Mouse (Mus musculus) heart, embryonic 11.5 days (tissue): ENCODE measurements around the gene Mest. TPM values are rescaled to one million over a fixed set of nuclear protein-coding genes. Genes with fewer than 3 reads are reported as not detected.

ENCODE experiments used
- ATAC-seq: fragments of 200-750 bp; cut with Nextera tagmentation; replicated peaks from 2 replicates; pipeline ENCODE4 v1.8.0; 2017; ENCODE audit warnings: moderate library complexity; ENCODE audit not compliant: insufficient number of reproducible peaks, low FRiP score, low TSS enrichment
- H3K27ac ChIP-seq: fragments of 300-500 bp; sonication (generic); 2 replicates; pipeline ENCODE4 v1.5.1; 2014; ENCODE audit warnings: mild to moderate bottlenecking, low read depth, low read length
- H3K27me3 ChIP-seq: fragments of 300-500 bp; sonication (generic); 2 replicates; pipeline ENCODE4 v1.6.1; 2014; ENCODE audit warnings: mild to moderate bottlenecking, low read length, mixed read lengths; ENCODE audit not compliant: control insufficient read depth, insufficient read depth
- H3K36me3 ChIP-seq: fragments of 300-500 bp; sonication (generic); 2 replicates; pipeline ENCODE4 v1.6.1; 2014; ENCODE audit warnings: mild to moderate bottlenecking, low read length, moderate library complexity, mixed read lengths; ENCODE audit not compliant: control insufficient read depth, insufficient read depth
- H3K4me1 ChIP-seq: fragments of 300-500 bp; sonication (generic); 2 replicates; pipeline ENCODE4 v1.6.1; 2014; ENCODE audit warnings: low read length; ENCODE audit not compliant: control insufficient read depth, insufficient read depth
- H3K4me2 ChIP-seq: fragments of 300-500 bp; sonication (generic); 2 replicates; pipeline ENCODE4 v1.6.1; 2014; ENCODE audit warnings: mild to moderate bottlenecking, moderate library complexity
- H3K4me3 ChIP-seq: fragments of 300-500 bp; sonication (generic); 2 replicates; pipeline ENCODE4 v1.5.1; 2014; ENCODE audit warnings: low read depth, low read length
- H3K9ac ChIP-seq: fragments of 300-500 bp; sonication (generic); 2 replicates; pipeline ENCODE4 v1.6.1; 2014; ENCODE audit warnings: mild to moderate bottlenecking, low read depth, low read length, moderate library complexity
- H3K9me3 ChIP-seq: fragments of 300-500 bp; sonication (generic); replicated peaks from 2 replicates; pipeline ENCODE4 v1.6.1; 2016; ENCODE audit warnings: low read length; ENCODE audit not compliant: control insufficient read depth
- WGBS: fragments of 180-500 bp; shearing (Covaris S2); extraction: QIAGEN DNeasy Blood & Tissue Kit; methylation state at CpG from one replicate; pipeline ENCODE4 v1.1.7; 2014; ENCODE audit not compliant: insufficient replicate concordance; 5-methylcytosine and 5-hydroxymethylcytosine counted together
- polyA plus RNA-seq: library from polyadenylated mRNA; unstranded; fragments of >200 nt; fragmentation: Nextera tagmentation; extraction: Ambion mirVana; gene quantifications from 2 replicates; pipeline ENCODE4 v1.2.1, GENCODE M21; 2014

Mest gene
- polyA plus RNA-seq, 1 experiment from 2014 or later: 4,075 TPM

DNA sequence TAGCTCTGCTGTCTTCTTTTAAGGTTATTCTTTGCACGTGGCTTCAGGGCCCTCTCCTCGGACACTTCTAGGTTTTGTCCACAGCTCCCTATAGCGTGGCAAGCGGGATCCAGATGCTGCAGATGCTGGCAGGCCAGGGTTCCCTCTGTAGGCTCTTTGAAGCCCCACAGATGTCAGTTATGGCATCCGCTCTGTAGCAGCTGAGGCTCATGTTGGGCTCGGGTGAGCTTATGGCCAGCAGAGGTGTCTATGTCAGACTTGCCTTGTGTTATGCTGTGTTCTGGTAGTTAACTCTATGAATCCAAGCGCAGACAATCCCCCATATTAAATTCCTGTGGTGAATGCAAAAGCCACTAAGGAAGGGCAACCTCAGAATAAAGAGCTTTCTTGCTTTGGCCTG, 42.9 kb upstream of the Mest start:
- H3K4me1 ChIP-seq: peaks cover 21% of the 10 kb centered on the region

DNA sequence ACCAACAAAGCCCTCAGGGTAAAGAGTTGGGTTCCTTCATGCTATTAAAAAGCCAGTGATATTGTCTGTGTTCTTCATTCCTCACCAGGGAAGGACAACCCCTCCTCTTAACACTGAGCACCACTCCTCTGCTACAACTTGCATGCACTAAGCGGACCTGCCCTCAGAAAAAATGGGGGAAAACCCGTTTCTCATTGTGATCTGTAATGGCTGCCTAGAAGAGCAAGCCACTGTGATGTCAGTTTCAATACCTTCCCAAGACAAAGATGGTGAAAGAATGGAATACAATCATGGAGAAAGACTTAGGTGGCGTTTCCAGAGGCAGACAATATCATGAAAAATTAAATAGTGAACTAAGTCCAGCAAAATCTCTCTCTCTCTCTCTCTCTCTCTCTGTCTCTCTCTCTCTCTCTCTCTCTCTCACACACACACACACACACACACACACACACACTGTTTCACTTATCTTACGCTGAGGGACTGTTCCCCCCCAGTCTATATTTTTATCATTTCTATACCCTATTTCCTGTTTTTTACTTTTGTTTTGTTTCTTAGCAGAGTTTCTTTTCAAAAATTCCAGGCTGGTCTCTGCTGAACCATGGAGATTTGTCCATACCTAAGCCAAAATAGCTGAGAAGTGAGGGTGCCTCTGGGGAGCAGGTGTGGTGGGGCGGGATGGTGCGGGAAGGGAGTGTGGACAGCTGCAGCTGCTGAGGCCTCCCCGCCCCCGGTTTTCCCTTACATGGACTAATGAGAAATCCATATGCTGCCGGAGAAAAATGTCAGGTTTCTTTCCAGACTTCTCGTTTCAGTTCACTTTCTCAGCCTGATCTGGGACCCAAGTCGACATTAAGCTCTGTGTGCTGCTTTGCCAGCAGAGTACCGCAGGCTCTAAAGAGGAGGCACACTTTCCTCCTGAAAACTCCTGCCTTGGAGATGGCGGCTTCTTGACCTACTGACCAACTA, 41.1 kb upstream of the Mest start:
- 55% methylated on average over 13 of the region's 13 CpGs for WGBS
- H3K27me3 ChIP-seq: no peaks in the 10 kb centered on the region
- no peak; the same call in 1 of the 2 replicates for ATAC-seq
- H3K4me1 ChIP-seq: peaks cover 16% of the 10 kb centered on the region
- H3K4me2 ChIP-seq: no peak overlapping the region
- no peak overlapping the region for H3K4me3 ChIP-seq
- H3K27ac ChIP-seq: peak overlapping the region; percentile 62
- H3K9me3 ChIP-seq: no peaks in the 10 kb centered on the region
- H3K9ac ChIP-seq: no peak overlapping the region
- no peaks in the 10 kb centered on the region for H3K36me3 ChIP-seq

More for the DNA sequence above, 42.9 kb upstream of the Mest start:
- no peak overlapping the region for H3K9ac ChIP-seq
- ATAC-seq: no peak
- no peaks in the 10 kb centered on the region for H3K27me3 ChIP-seq
- H3K4me2 ChIP-seq: no peak overlapping the region
- no peak overlapping the region for H3K27ac ChIP-seq
- no peaks in the 10 kb centered on the region for H3K9me3 ChIP-seq
- 68% methylated on average over 7 of the region's 7 CpGs for WGBS
- no peak overlapping the region for H3K4me3 ChIP-seq
- no peaks in the 10 kb centered on the region for H3K36me3 ChIP-seq

DNA sequence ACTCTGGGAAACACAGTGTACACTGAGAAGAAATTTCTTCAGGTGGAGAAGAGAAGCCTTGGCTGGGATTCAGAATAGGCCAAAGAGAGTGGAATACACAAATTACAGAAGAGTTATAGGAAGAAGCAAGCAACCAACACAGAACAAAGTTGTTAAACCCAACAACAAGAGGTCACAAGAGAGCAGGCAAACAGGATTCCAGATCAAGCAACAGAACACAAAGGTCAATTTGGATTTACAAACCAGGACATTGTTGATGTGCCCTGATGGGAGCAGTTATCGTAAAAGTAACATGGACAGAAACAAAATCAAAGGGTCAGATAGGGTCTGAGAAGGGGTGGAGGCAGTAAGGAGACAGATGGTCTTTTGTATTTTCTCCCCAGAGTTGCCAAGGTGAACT, 38.8 kb upstream of the Mest start:
- Histone ChIP-seq H3K9ac (no peak overlapping the region), H3K4me1 (peaks cover 13% of the 10 kb centered on the region), H3K4me2 (no peak overlapping the region), H3K9me3 (no peaks in the 10 kb centered on the region), H3K36me3 (no peaks in the 10 kb centered on the region), H3K27me3 (no peaks in the 10 kb centered on the region), H3K27ac (no peak overlapping the region), H3K4me3 (no peak overlapping the region)
- no peak for ATAC-seq
- 90% methylated on average over 1 of the region's 1 CpGs for WGBS

DNA sequence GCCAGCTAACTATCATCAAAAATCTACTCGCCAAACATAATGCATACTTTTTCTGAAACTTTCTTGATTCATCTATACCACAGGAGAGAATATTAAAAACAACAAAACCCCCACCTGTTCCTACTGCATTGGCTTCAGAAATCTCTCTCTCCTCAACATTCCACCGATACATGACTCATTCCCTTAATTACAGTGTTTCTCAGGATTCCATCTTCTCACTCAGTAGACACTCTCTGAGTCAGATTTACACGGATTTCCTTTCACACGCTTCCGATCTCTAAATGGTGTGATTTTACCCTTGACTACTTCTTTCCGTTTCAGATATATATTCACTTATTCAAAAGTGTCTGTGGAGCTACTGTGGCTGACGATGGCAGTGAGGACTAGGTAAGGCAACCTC, 36.1 kb upstream of the Mest start:
- H3K36me3 ChIP-seq: no peaks in the 10 kb centered on the region
- no peaks in the 10 kb centered on the region for H3K27me3 ChIP-seq
- no peaks in the 10 kb centered on the region for H3K9me3 ChIP-seq
- H3K4me3 ChIP-seq: no peak overlapping the region
- H3K4me1 ChIP-seq: peaks cover 11% of the 10 kb centered on the region
- H3K9ac ChIP-seq: no peak overlapping the region
- no peak for ATAC-seq
- no peak overlapping the region for H3K4me2 ChIP-seq
- no peak overlapping the region for H3K27ac ChIP-seq
- 78% methylated on average over 7 of the region's 7 CpGs for WGBS

DNA sequence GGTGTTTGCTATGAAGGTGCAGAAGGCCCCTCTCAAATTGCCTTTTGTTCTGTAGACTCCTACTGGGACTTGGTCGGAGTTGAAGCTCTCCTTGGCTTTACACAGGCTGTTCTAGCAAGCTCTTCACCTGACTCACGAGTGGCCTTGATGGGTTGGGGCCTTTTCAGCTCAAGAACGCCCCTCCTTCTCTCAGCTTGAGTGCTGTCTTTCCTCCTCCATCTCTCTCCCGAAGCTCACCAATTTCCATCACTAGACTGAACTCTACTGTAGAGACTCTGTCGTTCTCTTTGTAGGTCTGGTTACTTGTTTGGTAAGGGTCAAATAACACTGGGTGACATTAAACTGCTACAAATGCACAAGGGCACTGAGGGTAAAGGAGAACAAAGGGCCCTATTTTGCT, 30.5 kb upstream of the Mest start:
- ATAC-seq: no peak
- 75% methylated on average over 5 of the region's 5 CpGs for WGBS
- Histone ChIP-seq H3K36me3 (no peaks in the 10 kb centered on the region), H3K9me3 (no peaks in the 10 kb centered on the region), H3K9ac (peak overlapping the region; percentile 77), H3K4me2 (peak overlapping the region; percentile 74), H3K27me3 (no peaks in the 10 kb centered on the region), H3K4me1 (peaks cover 8% of the 10 kb centered on the region), H3K4me3 (peak overlapping the region; percentile 57), H3K27ac (peak overlapping the region; percentile 98)

DNA sequence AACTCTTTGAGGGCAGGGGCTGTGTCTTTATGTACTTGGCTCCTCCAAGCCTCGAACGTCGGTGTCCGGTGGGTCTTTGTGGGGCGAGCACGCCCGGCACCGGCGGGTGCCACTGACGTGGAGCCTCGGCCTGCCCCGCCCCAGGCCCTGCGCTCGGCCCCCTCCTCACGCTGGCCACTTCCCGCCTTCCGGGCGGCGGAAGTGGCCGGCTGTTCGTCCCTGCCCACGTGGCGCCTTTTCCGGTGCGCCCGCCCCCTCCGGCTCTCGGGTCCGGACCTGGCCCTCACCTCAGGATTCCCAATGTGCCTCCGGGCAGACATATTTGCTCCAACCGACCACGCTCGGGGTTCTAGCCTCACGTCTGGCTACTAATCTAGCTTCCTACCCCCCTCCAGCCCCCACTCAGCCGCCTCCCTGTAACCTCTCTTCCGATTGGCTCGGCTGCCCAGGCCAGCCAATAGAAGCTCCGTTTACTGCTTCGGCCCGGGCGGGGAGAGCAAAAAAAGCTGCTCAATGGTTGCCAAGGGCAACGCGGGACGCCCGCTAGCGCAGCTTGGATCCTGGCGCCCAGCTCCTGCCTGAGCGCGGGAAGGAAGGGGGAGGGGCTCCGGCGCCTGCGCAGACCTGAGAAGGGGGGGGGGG, 29.9 kb upstream of the Mest start, which contains the start of gene Cep41:
Gene Cep41, minus strand, starts transcription at position 400 of the 642 bp plus-strand sequence.
- Histone ChIP-seq H3K27me3 (no peaks in the 10 kb centered on the region), H3K4me3 (peak within 1 kb of the TSS; percentile 57), H3K27ac (peak within 1 kb of the TSS; percentile 98), H3K9me3 (no peaks in the 10 kb centered on the region), H3K4me2 (peak within 1 kb of the TSS; percentile 74), H3K9ac (peak within 1 kb of the TSS; percentile 77), H3K36me3 (no peaks in the 10 kb centered on the region), H3K4me1 (peaks cover 10% of the 10 kb centered on the region)
- WGBS: under 1% methylated on average over 52 of the region's 52 CpGs
- ATAC-seq: peak; percentile 93

DNA sequence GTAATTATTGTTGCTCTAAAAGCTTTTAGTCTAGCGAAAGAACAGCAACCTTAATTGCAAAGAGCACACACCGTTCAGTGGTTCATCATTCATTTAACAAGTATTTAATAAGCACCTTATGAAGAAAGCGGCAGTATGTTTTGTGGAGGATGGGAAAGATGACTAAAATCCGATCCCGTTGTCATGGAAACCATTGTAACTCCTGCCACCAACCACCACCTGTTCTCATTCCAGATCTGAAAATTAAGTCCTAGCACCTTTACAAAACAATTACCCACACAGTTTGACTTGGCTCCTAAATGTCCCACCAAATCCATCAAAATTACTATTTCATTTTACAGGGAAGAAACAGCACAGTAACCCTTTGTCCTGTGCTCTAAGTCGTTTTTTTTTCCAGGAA, 29.1 kb upstream of the Mest start:
- Histone ChIP-seq H3K9ac (peak overlapping the region; percentile 77), H3K4me3 (peak overlapping the region; percentile 57), H3K27me3 (no peaks in the 10 kb centered on the region), H3K9me3 (no peaks in the 10 kb centered on the region), H3K4me1 (peaks cover 10% of the 10 kb centered on the region), H3K27ac (0 out of 2 replicates have a peak overlapping the region, but pooled peaks have one; percentile 98), H3K36me3 (no peaks in the 10 kb centered on the region), H3K4me2 (peak overlapping the region; percentile 74)
- WGBS: 50% methylated on average over 6 of the region's 6 CpGs
- no peak for ATAC-seq

DNA sequence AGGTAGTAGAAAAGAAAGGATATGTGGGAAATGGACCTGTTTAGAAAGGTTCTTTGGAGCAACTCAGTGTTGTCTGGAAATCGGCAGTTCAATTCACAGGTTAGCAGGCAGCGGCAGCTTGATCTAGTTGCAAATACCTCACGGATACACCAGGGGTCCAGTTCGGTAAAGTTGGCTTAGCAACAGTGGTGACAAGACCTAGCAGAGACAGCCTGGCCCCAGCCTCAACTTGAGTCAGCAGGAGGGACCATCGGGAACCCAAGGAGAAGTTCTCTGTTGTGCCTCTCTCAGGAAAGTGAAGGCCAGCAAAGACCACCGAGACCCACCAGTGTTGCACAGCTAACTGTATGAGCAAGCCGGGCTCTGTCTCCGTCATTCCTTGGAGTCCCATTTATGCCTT, 28.2 kb upstream of the Mest start:
- Histone ChIP-seq H3K27ac (no peak overlapping the region), H3K27me3 (no peaks in the 10 kb centered on the region), H3K36me3 (no peaks in the 10 kb centered on the region), H3K4me2 (no peak overlapping the region), H3K9me3 (no peaks in the 10 kb centered on the region), H3K4me3 (no peak overlapping the region), H3K4me1 (peaks cover 18% of the 10 kb centered on the region), H3K9ac (no peak overlapping the region)
- WGBS: 77% methylated on average over 8 of the region's 8 CpGs
- no peak for ATAC-seq
